Mouse (Mus musculus) cortical plate, adult 2 months (tissue): ENCODE measurements around the gene Tph2. TPM values are rescaled to one million over a fixed set of nuclear protein-coding genes. Genes with fewer than 3 reads are reported as not detected.

ENCODE experiments used
- H3K27ac ChIP-seq: fragments of 200-500 bp; 2 replicates; pipeline ENCODE4 v1.5.1; 2012; ENCODE audit warnings: low read length, control low read depth, inconsistent platforms; ENCODE audit not compliant: insufficient read depth
- H3K4me1 ChIP-seq: fragments of 200-500 bp; 2 replicates; pipeline ENCODE4 v1.6.1; 2011; ENCODE audit warnings: low read length; ENCODE audit not compliant: control insufficient read depth, insufficient read depth
- H3K4me3 ChIP-seq: fragments of 200-500 bp; 2 replicates; pipeline ENCODE4 v1.5.1; 2011; ENCODE audit warnings: mild to moderate bottlenecking, low read length, control low read depth; ENCODE audit not compliant: insufficient read depth
- CTCF ChIP-seq: fragments of 200-500 bp; IDR thresholded peaks from 2 replicates; pipeline ENCODE4 v1.5.1; 2011; ENCODE audit warnings: mild to moderate bottlenecking, control low read depth, low read length; ENCODE audit not compliant: insufficient read depth; ENCODE audit errors: extremely low read depth
- POLR2A ChIP-seq: fragments of 200-500 bp; IDR thresholded peaks from 2 replicates; pipeline ENCODE4 v1.6.1; 2011; ENCODE audit warnings: mild to moderate bottlenecking, low read length, control low read depth; ENCODE audit not compliant: insufficient read depth; ENCODE audit errors: extremely low read depth
- polyA plus RNA-seq: library from polyadenylated mRNA; depleted of rRNA; stranded (reverse); fragments of >200 nt; gene quantifications from 2 replicates; pipeline ENCODE4 v1.2.3, GENCODE M21; 2012; rRNA removed

Tph2 gene
- polyA plus RNA-seq, 1 experiment: 1.5 TPM

GRCm38 (mm10) chr10:115050178-115050577 lies 134.6 kb downstream of the Tph2 start:
- H3K27ac ChIP-seq: no peak overlapping the region
- H3K4me3 ChIP-seq: no peak overlapping the region
- H3K4me1 ChIP-seq: no peaks in the 10 kb centered on the region
- TF ChIP-seq CTCF (no peak), POLR2A (no peak)

- TF ChIP-seq CTCF: no peak
- Histone ChIP-seq H3K4me3 (no peak overlapping the region), H3K27ac (no peak overlapping the region), H3K4me1 (no peaks in the 10 kb centered on the region)
These were observed 136.3 kb downstream of the Tph2 start for GRCm38 (mm10) chr10:115048565-115048964.

GRCm38 (mm10) chr10:115035748-115036147 lies 149.1 kb downstream of the Tph2 start:
- TF ChIP-seq POLR2A: no peak
- TF ChIP-seq CTCF: no peak
- no peaks in the 10 kb centered on the region for H3K4me1 ChIP-seq
- H3K4me3 ChIP-seq: no peak overlapping the region
- no peak overlapping the region for H3K27ac ChIP-seq

Other genes starting within 250 kb of the Tph2 start
- 30.8 and 31.3 TPM in 2 replicates for gene Tbc1d15, start 66.4 kb upstream of the Tph2 start, polyA plus RNA-seq
- gene Rab21, start 130.6 kb upstream of the Tph2 start, polyA plus RNA-seq: 40.8 and 41.1 TPM in 2 replicates
- gene Tmem19, start 177.5 kb upstream of the Tph2 start, polyA plus RNA-seq: 31.2 and 33.5 TPM in 2 replicates
- 12.9 and 13.2 TPM in 2 replicates for gene Thap2, start 199.4 kb upstream of the Tph2 start, polyA plus RNA-seq
- 103 and 105 TPM in 2 replicates for gene Zfc3h1, start 199.9 kb upstream of the Tph2 start, polyA plus RNA-seq